Mouse (Mus musculus) ES-E14 (cell line): ENCODE data around the gene Znrf4. TPM values are rescaled to one million over a fixed set of nuclear protein-coding genes. Genes with fewer than 3 reads are reported as not detected.
A peak's percentile ranks its signal among the peaks of the same experiment; 100 is the strongest.
"Not testable (repeated sequence)": the region's sequence is repeated elsewhere in the genome, so short reads cannot be mapped to it uniquely, and the experiment has no call there.

Source experiments
- DNase-seq: peaks from one replicate; pipeline ENCODE4 v3.0.0-alpha.2; 2013; ENCODE audit warnings: low read depth, low spot score
- H3K27ac ChIP-seq: 2 replicates; pipeline ENCODE4 v1.5.1; 2012; ENCODE audit warnings: low read depth, mild to moderate bottlenecking, low read length, moderate library complexity, mixed read lengths; ENCODE audit not compliant: poor library complexity, insufficient read depth, severe bottlenecking
- H3K36me3 ChIP-seq: 2 replicates; pipeline ENCODE4 v1.6.1; 2012; ENCODE audit warnings: mild to moderate bottlenecking, low read length, moderate library complexity, mixed read lengths; ENCODE audit not compliant: control insufficient read depth, poor library complexity, insufficient read depth, severe bottlenecking
- H3K4me1 ChIP-seq, 2 experiments: fragments of 150-350 bp in 1 of 2; sonication (generic) in 1 of 2; 2 replicates each; pipeline ENCODE4 v1.6.1; 2012; ENCODE audit warnings: low read length in 2 of 2, mild to moderate bottlenecking in 1 of 2, mixed read lengths in 1 of 2; ENCODE audit not compliant: control insufficient read depth in 2 of 2, insufficient read depth in 2 of 2, poor library complexity in 1 of 2
- H3K4me3 ChIP-seq, 2 experiments: fragments of 150-350 bp in 1 of 2; sonication (generic) in 1 of 2; 2 replicates each; pipeline ENCODE4 v1.5.1; 2012; ENCODE audit warnings: low read length in 2 of 2, low read depth in 1 of 2, mild to moderate bottlenecking in 1 of 2, mixed read lengths in 1 of 2; ENCODE audit not compliant: insufficient read depth in 1 of 2, poor library complexity in 1 of 2, severe bottlenecking in 1 of 2
- H3K9ac ChIP-seq: 2 replicates; pipeline ENCODE4 v1.6.1; 2012; ENCODE audit warnings: low read depth, mild to moderate bottlenecking, low read length, mixed read lengths; ENCODE audit not compliant: poor library complexity, insufficient read depth, severe bottlenecking
- H3K9me3 ChIP-seq: fragments of 150-350 bp; sonication (generic); 2 replicates; pipeline ENCODE4 v1.6.1; 2012; ENCODE audit warnings: low read depth, mild to moderate bottlenecking, low read length; ENCODE audit not compliant: control insufficient read depth, insufficient read depth
- CHD2 ChIP-seq: IDR thresholded peaks from 2 replicates; pipeline ENCODE4 v1.6.1; 2014; ENCODE audit warnings: mild to moderate bottlenecking, low read depth, low read length, inconsistent platforms
- HCFC1 ChIP-seq: IDR thresholded peaks from 2 replicates; pipeline ENCODE4 v1.6.1; 2012; ENCODE audit warnings: low read length, inconsistent platforms, borderline replicate concordance; ENCODE audit not compliant: insufficient read depth
- MAFK ChIP-seq: IDR thresholded peaks from 2 replicates; pipeline ENCODE4 v1.6.1; 2014; ENCODE audit warnings: mild to moderate bottlenecking, low read depth, low read length, inconsistent platforms; ENCODE audit not compliant: insufficient read depth
- ZC3H11A ChIP-seq: IDR thresholded peaks from 2 replicates; pipeline ENCODE4 v1.6.1; 2012; ENCODE audit warnings: low read depth, mild to moderate bottlenecking, inconsistent platforms, low read length, borderline replicate concordance
- ZNF384 ChIP-seq: IDR thresholded peaks from 2 replicates; pipeline ENCODE4 v1.6.1; 2012; ENCODE audit warnings: low read depth, low read length, inconsistent platforms
- in situ Hi-C, 2 experiments: fragments of 600-800 bp; cut with MboI; formaldehyde crosslinking; loops; one replicate each; pipeline ENCODE4 v1.15.1; 2025; ENCODE audit warnings: low sequenced_read_pairs in 2 of 2, inconsistent platforms in 1 of 2; ENCODE audit not compliant: unreplicated experiment in 2 of 2
- total RNA-seq: library from RNA; depleted of rRNA; stranded (reverse); fragments of 300-350 nt; gene quantifications from 2 replicates; pipeline ENCODE4 v1.2.3, GENCODE M21; 2012

Gene Znrf4
- total RNA-seq, 1 experiment = not detected

GRCm38 (mm10) chr17:56507161-56508068 is 4.8 kb downstream of the Znrf4 start:
- peaks cover 3 to 12% of the 10 kb centered on the region in 2 experiments; a peak in 3 of 4 replicates for H3K4me1 ChIP-seq
- no peaks in the 10 kb centered on the region for H3K9me3 ChIP-seq
- in situ Hi-C loops = no loop called here
- no peaks in the 10 kb centered on the region for H3K36me3 ChIP-seq
- no peak for TF ChIP-seq MAFK
- no peak for TF ChIP-seq ZC3H11A
- 0 out of 2 replicates have a peak, but pooled peaks have one; percentile 24 for TF ChIP-seq HCFC1
- TF ChIP-seq CHD2 = peak; percentile 51; the same call in 1 of the 2 replicates
- TF ChIP-seq ZNF384 = no peak
- no peak overlapping the region for H3K27ac ChIP-seq
- peak overlapping the region; percentile 65 to 75 for H3K4me3 ChIP-seq
- DNase-seq = peak; percentile 83
- H3K9ac ChIP-seq = peak overlapping the region; percentile 49

GRCm38 (mm10) chr17:56506417-56507065 is 5.7 kb downstream of the Znrf4 start:
- H3K9ac ChIP-seq = peak overlapping the region; percentile 49; the same call in 1 of the 2 replicates
- H3K4me3 ChIP-seq = peak overlapping the region; percentile 65 to 75
- DNase-seq = no peak
- peaks cover 3 to 12% of the 10 kb centered on the region in 2 experiments; a peak in 3 of 4 replicates for H3K4me1 ChIP-seq
- in situ Hi-C loops = no loop called here
- H3K9me3 ChIP-seq = no peaks in the 10 kb centered on the region
- H3K27ac ChIP-seq = no peak overlapping the region
- H3K36me3 ChIP-seq = no peaks in the 10 kb centered on the region
- TF ChIP-seq ZC3H11A = no peak
- TF ChIP-seq MAFK = no peak
- TF ChIP-seq CHD2 = no peak

GRCm38 (mm10) chr17:56505401-56505800 is 6.8 kb downstream of the Znrf4 start:
- 0 out of 4 replicates have a peak overlapping the region, but pooled peaks of 1 of the 2 experiments have one; percentile 26 for H3K4me3 ChIP-seq
- H3K9me3 ChIP-seq = no peaks in the 10 kb centered on the region
- no peak overlapping the region for H3K9ac ChIP-seq
- TF ChIP-seq HCFC1 (no peak), CHD2 (no peak), MAFK (no peak), ZNF384 (no peak), ZC3H11A (no peak)
- H3K36me3 ChIP-seq = no peaks in the 10 kb centered on the region
- peaks cover 3 to 10% of the 10 kb centered on the region in 2 experiments; a peak in 3 of 4 replicates for H3K4me1 ChIP-seq
- no peak overlapping the region for H3K27ac ChIP-seq
- DNase-seq = no peak
- in situ Hi-C loops = no loop called here

- Histone ChIP-seq H3K4me1 (peaks cover 3 to 10% of the 10 kb centered on the region in 2 experiments; a peak in 1 of 4 replicates), H3K4me3 (no peak overlapping the region), H3K9ac (no peak overlapping the region), H3K9me3 (no peaks in the 10 kb centered on the region), H3K36me3 (no peaks in the 10 kb centered on the region), H3K27ac (no peak overlapping the region)
- no peak for TF ChIP-seq ZNF384
- no peak for TF ChIP-seq CHD2
- in situ Hi-C loops = no loop called here
- no peak for DNase-seq
Observed at GRCm38 (mm10) chr17:56502526-56502925, 9.7 kb downstream of the Znrf4 start.

GRCm38 (mm10) chr17:56501635-56502400 is 10.4 kb downstream of the Znrf4 start:
- H3K27ac ChIP-seq, H3K36me3 ChIP-seq, DNase-seq, H3K9me3 ChIP-seq, in situ Hi-C loops, H3K4me1 ChIP-seq, H3K9ac ChIP-seq, H3K4me3 ChIP-seq: not testable (repeated sequence)
